Mouse (Mus musculus) R1 (cell line): ENCODE data around the gene B4galt3.

Experiments
- DNase-seq: peaks from one replicate; pipeline ENCODE4 v3.0.0-alpha.2; 2018; ENCODE audit warnings: low read depth, low spot score

B4galt3 gene

GRCm38 (mm10) chr1:171263666-171264461 is 6.3 kb upstream of the B4galt3 start:
- peak; percentile 76 for DNase-seq

DNA sequence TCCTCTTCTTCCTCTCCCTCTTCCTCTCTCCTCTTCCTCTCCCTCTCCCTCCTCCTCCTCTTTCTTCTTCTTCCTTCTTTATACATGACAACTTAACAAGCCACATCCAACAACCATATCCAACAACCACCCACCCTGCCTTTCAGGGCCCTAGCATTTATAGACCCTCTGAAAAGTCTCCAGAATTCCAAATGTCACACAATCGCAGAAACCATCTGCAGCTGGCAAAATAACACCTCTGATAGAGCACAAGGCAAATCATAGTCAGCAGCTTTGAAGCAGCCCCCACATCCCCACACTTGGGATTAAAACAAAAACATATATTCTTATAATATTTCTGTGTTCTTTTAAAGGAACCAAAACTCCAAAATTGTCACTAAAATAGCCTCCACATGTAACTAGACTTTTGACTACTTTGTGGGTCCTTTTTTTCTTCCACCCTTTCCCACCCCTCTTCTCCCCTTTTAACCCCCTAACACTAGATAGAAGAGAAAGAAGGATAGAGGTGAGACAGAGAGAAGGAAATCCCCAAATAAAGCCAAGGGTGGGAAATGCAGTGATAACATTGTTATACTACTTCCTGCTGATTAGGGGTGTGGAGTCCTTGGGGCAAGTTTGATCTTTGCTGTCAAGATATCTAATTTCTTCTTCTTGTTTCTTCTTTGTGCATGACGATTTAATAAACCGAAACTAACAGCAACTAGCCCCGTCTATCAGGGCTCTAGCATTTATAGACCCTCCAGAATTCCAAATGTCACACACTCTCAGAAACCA is 4.0 kb upstream of the B4galt3 start:
- no peak for DNase-seq

- DNase-seq = no peak
Measured at GRCm38 (mm10) chr1:171268341-171268740, 1.8 kb upstream of the B4galt3 start.

- peak; percentile 76 for DNase-seq
Measured at GRCm38 (mm10) chr1:171270573-171270900, 409 bp downstream of the B4galt3 start.

GRCm38 (mm10) chr1:171271196-171271595 is 1.1 kb downstream of the B4galt3 start:
- no peak for DNase-seq

GRCm38 (mm10) chr1:171271622-171272021 is 1.5 kb downstream of the B4galt3 start:
- no peak for DNase-seq

DNA sequence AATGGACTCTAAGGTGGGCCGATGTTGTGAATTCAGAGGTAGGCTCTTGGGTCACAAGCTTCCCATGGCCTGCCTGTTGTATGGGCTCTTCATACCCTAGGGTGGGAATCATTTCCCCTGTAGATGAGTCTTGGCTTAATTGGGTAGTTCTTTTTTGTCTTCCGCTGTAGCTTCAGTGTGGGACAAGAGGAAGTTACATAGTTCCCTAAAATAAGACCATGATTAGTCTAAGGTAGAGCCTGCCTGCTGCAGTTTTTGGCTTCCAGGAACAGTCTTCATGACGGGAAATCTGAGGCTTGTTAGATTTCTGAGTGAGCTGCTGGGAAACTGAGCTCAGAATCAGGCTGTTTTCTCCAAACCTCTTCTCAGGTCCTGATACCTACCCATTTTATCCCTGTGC is 2.0 kb downstream of the B4galt3 start:
- no peak for DNase-seq

- DNase-seq = no peak
Measured at GRCm38 (mm10) chr1:171274171-171274570, 4.0 kb downstream of the B4galt3 start.

GRCm38 (mm10) chr1:171275144-171275734 is 5.1 kb downstream of the B4galt3 start:
- no peak for DNase-seq

DNA sequence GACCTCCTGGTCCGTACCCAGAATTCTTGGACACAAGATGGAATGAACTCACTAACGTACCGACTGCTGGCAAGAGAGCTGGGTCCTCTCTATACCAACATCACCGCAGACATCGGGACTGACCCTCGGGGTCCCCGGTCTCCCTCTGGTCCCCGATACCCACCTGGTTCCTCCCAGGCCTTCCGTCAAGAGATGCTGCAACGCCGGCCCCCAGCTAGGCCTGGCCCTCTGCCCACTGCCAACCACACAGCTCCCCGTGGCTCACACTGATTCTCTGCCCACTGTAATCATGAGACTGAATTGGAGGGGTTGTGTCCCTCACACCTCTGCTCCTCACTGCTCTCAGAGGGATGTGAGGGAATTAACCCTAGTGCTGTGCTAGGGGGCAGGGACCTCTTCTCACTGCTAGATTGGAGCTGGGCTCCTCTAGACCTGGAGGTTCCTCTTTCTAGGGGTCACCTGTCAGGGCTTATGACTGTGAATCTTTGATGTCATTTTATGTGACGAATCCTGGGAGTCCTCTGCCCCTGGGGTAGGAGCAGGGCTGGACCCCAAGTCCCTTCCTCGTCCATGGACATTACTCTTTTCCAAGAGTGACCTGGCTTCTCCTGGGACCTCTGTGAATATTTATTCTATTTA is 6.1 kb downstream of the B4galt3 start:
- DNase-seq = no peak

DNA sequence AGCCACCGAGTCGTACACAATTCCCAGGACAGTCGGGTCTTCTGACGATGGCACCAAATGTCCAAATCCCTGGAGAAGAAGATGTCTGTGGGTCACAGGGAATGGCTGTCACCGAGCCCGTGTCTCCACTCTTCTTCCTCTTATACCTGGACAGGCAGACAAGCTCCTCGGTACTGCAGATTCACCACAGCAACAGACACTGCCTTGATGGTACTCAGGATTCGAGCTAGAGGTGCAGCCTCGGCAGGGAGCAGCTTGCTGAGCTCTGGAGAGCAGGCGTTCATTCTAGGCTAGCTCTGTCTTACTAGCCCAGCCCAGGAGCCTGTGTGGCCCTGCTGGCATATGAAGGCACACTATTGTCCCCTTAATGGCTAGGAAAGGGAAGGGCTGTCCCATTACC is 7.6 kb downstream of the B4galt3 start:
- no peak for DNase-seq

- DNase-seq = no peak
Measured at GRCm38 (mm10) chr1:171278436-171278835, 8.3 kb downstream of the B4galt3 start.

GRCm38 (mm10) chr1:171279012-171279705 is 9.0 kb downstream of the B4galt3 start:
- no peak for DNase-seq

DNA sequence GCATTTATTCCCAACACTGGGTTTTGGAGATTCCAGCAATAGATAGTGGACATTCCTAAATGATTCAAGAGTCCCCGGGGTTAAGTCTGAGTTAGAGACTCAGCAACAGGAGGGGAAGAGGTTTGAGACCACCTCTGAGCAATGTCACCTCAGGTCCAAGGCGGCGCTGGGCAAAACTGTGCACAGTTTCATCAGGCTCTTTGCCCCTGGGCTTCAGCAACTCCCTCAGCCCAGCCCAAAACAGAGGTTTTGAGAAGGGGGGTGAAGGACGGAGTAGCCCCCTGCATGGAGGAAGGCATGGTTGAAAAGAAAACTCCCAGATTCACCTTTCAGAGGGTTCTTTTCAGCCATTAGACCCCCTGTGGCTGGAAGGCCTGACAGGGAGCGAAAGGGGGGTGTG is 9.6 kb downstream of the B4galt3 start:
- no peak for DNase-seq

DNA sequence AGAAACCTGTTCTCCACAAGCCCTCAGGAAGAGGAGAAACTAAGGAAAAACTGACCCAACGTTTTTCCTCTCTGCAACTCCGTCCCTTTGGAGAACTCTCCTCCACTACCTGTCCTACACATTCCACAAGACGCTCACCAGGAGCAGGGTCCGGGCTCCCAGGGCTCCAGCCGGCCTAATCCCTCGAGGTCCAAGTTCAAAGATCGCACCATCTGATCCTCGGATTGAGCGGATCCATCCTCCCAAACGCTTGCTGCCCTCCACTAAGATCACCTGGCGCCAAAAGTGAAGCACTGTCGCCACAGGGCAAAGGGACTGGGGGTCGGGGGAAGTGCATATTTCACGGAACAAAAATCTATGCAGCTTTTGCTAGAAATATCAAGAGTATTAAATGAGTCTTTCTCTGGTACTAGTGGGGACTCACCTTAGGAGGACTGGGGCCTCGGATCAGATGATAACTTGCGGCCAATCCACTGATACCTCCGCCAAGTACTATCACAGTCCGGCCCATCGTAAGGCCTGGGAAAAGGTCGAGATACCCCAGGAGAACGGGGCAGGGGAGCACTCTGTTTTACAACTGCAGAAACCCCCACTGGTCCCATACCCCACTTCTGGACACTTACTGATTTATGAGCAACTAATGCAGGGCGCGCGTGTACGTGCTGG is 10.3 kb downstream of the B4galt3 start:
- no peak for DNase-seq

- peak; percentile 100 for DNase-seq
Measured at GRCm38 (mm10) chr1:171280916-171281527, 10.9 kb downstream of the B4galt3 start, which contains the start of gene Ppox. Ppox (minus strand) TSS chr1:171281186.

DNA sequence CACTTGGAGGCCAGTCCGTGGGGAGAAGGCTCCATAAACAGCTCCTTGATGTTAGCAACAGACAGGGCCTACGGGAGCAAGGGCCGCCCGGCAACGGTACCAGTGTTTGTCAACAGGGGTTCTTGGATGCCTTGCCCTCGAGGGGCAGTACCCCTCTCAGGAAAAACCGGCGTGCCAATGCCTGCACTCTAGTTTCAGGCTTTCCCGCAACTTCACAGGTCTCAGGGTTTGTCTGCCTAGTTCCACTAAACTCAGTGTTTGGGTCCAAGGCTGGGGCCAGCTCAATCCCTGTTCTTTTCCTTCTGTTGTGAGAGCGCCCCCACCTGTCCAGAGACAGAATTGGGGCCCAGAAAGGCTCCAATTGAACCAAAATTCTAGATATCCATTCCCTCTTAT is 11.4 kb downstream of the B4galt3 start:
- peak; percentile 86 for DNase-seq

- DNase-seq = no peak
Measured at GRCm38 (mm10) chr1:171282086-171282805, 12.1 kb downstream of the B4galt3 start.

GRCm38 (mm10) chr1:171283188-171284160 is 13.3 kb downstream of the B4galt3 start:
- DNase-seq = no peak
